Mouse (Mus musculus) hindbrain, embryonic 11.5 days (tissue): Measurements from ENCODE around the gene Hdc. TPM values are rescaled to one million over a fixed set of nuclear protein-coding genes. Genes with fewer than 3 reads are reported as not detected.
"Not testable (repeated sequence)": the region's sequence is repeated elsewhere in the genome, so short reads cannot be mapped to it uniquely, and the experiment has no call there.

Source experiments
- ATAC-seq: fragments of 200-750 bp; cut with Nextera tagmentation; 2 replicates; pipeline ENCODE4 v1.8.0; 2017; ENCODE audit warnings: mild to moderate bottlenecking, moderate TSS enrichment, moderate library complexity; ENCODE audit not compliant: low FRiP score
- DNase-seq: peaks from one replicate; pipeline ENCODE4 v3.0.0-alpha.2; 2015; ENCODE audit warnings: low spot score
- H3K27ac ChIP-seq: fragments of 300-500 bp; sonication (generic); 2 replicates; pipeline ENCODE4 v1.5.1; 2014; ENCODE audit warnings: mild to moderate bottlenecking, low read depth, low read length
- H3K27me3 ChIP-seq: fragments of 300-500 bp; sonication (generic); 2 replicates; pipeline ENCODE4 v1.6.1; 2014; ENCODE audit warnings: mild to moderate bottlenecking, low read length, moderate library complexity, mixed read lengths; ENCODE audit not compliant: control insufficient read depth, insufficient read depth
- H3K36me3 ChIP-seq: fragments of 300-500 bp; sonication (generic); 2 replicates; pipeline ENCODE4 v1.6.1; 2014; ENCODE audit warnings: mild to moderate bottlenecking, low read length, moderate library complexity, mixed read lengths; ENCODE audit not compliant: control insufficient read depth, insufficient read depth
- H3K4me1 ChIP-seq: fragments of 300-500 bp; sonication (generic); replicated peaks from 2 replicates; pipeline ENCODE4 v1.6.1; 2014; ENCODE audit warnings: low read length, mixed read lengths; ENCODE audit not compliant: control insufficient read depth, insufficient read depth
- H3K4me2 ChIP-seq: fragments of 300-500 bp; sonication (generic); replicated peaks from 2 replicates; pipeline ENCODE4 v1.6.1; 2014; ENCODE audit warnings: mild to moderate bottlenecking, low read depth, low read length
- H3K4me3 ChIP-seq: fragments of 300-500 bp; sonication (generic); 2 replicates; pipeline ENCODE4 v1.5.1; 2014; ENCODE audit warnings: low read depth, low read length
- H3K9ac ChIP-seq: fragments of 300-500 bp; sonication (generic); 2 replicates; pipeline ENCODE4 v1.6.1; 2014; ENCODE audit warnings: low read depth, low read length
- H3K9me3 ChIP-seq: fragments of 300-500 bp; sonication (generic); 2 replicates; pipeline ENCODE4 v1.6.1; 2016; ENCODE audit warnings: low read length; ENCODE audit not compliant: control insufficient read depth
- WGBS: fragments of 180-500 bp; shearing (Covaris S2); extraction: QIAGEN DNeasy Blood & Tissue Kit; methylation state at CpG from one replicate; pipeline ENCODE4 v1.1.7; 2014; 5-methylcytosine and 5-hydroxymethylcytosine counted together
- polyA plus RNA-seq: library from polyadenylated mRNA; unstranded; fragments of >200 nt; fragmentation: Nextera tagmentation; extraction: Ambion mirVana; gene quantifications from 2 replicates; pipeline ENCODE4 v1.2.1, GENCODE M21; 2014

The Hdc gene
- polyA plus RNA-seq, 1 experiment from 2014 or later, result 1.9 TPM

GRCm38 (mm10) chr2:126635939-126636823 is 17.1 kb upstream of the Hdc start:
- Histone ChIP-seq H3K4me1 (no peaks in the 10 kb centered on the region), H3K4me2 (no peak overlapping the region), H3K27ac (no peak overlapping the region), H3K9me3 (no peaks in the 10 kb centered on the region), H3K27me3 (no peaks in the 10 kb centered on the region), H3K4me3 (no peak overlapping the region), H3K36me3 (peaks cover 11% of the 10 kb centered on the region; the same call in 1 of the 2 replicates), H3K9ac (no peak overlapping the region)
- ATAC-seq (no peak), DNase-seq (no peak)
- 88% methylated on average over 12 of the region's 12 CpGs for WGBS

DNA sequence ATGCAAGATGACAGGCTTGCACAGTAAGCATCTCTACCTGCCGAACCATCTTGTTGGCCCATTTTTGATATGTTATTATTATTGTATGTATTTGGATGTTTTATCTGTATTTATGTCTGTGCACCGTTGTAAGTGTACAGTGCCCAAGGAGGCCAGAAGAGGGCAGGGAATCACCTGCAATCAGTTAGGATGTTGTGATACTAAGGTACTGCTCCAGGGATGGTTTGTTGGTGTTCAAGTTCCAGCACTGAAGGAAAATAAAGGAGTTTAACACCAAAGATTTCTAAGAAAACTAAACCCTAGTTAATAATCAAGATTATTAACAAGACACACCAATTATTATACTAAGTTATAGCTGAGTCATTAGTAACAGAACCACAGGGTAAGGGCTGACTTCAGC is 14.1 kb upstream of the Hdc start:
- 0 out of 2 replicates have a peak, but pooled peaks cover 2% of the 10 kb centered on the region for H3K36me3 ChIP-seq
- no peaks in the 10 kb centered on the region; the same call in 1 of the 2 replicates for H3K4me1 ChIP-seq
- ATAC-seq, result no peak
- no peak overlapping the region for H3K9ac ChIP-seq
- 91% methylated on average over 2 of the region's 2 CpGs for WGBS
- no peaks in the 10 kb centered on the region for H3K9me3 ChIP-seq
- no peak overlapping the region for H3K4me3 ChIP-seq
- no peak overlapping the region for H3K27ac ChIP-seq
- H3K4me2 ChIP-seq, result no peak overlapping the region
- H3K27me3 ChIP-seq, result no peaks in the 10 kb centered on the region
- DNase-seq, result no peak

DNA sequence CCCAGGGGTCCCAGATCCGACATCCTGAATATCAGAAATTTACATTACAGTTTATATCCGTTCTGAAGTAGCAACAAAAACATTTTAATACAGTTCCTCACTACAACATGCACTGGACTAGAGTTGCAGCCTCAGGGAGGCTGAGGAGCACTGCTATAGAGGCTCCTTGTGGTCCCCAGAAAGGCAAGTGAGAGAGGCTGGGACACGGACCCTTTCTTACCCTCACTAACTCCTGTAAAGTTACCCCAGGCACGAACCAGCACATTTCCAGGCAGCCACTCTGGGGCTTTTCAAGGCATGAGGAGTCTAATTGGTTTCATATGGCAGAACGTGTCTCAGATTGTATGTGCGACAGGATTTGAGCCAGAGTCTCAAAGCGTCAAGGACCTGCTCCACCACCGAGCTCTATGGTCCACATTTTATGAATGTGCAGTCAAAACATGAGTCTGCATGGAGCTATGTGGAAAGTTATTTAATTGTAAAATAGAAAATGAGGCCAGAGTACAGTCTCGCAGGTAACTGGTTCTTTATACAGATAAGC is 9.4 kb upstream of the Hdc start:
- Histone ChIP-seq H3K9me3 (no peaks in the 10 kb centered on the region), H3K27me3 (no peaks in the 10 kb centered on the region), H3K9ac (no peak overlapping the region), H3K27ac (no peak overlapping the region), H3K4me1 (no peaks in the 10 kb centered on the region; the same call in 1 of the 2 replicates), H3K4me3 (no peak overlapping the region), H3K36me3 (0 out of 2 replicates have a peak, but pooled peaks cover 2% of the 10 kb centered on the region), H3K4me2 (no peak overlapping the region)
- ATAC-seq, result no peak
- no peak for DNase-seq
- 81% methylated on average over 9 of the region's 9 CpGs for WGBS

DNA sequence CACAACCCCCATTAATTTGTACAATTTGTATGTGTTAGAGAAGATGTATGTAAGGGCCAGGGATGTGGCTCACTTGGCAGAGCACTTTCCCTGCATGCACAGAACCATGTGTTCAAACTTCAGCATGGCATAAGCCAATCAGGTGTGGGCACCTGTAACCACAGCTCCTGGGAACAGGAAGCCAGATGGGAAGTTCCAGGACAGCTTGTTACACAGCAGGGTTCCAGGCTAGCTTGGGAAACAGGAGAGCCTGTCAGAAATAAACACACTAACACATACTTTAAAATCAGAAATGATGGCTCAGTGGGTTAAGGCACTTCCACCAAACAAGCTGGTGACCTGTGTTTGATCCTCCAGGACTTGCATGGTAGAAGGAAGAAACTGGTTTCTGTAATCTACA is 4.0 kb upstream of the Hdc start:
- no peaks in the 10 kb centered on the region for H3K4me1 ChIP-seq
- no peaks in the 10 kb centered on the region for H3K36me3 ChIP-seq
- H3K9me3 ChIP-seq, result no peaks in the 10 kb centered on the region
- H3K4me3 ChIP-seq, result no peak overlapping the region
- no peak for DNase-seq
- no peak overlapping the region for H3K27ac ChIP-seq
- H3K27me3 ChIP-seq, result no peaks in the 10 kb centered on the region
- H3K4me2 ChIP-seq, result no peak overlapping the region
- ATAC-seq, result no peak
- H3K9ac ChIP-seq, result no peak overlapping the region

GRCm38 (mm10) chr2:126622455-126622854 is 3.4 kb upstream of the Hdc start:
- Histone ChIP-seq H3K27me3 (no peaks in the 10 kb centered on the region), H3K9ac (no peak overlapping the region), H3K4me1 (no peaks in the 10 kb centered on the region), H3K9me3 (no peaks in the 10 kb centered on the region), H3K27ac (no peak overlapping the region), H3K4me2 (no peak overlapping the region), H3K4me3 (no peak overlapping the region), H3K36me3 (no peaks in the 10 kb centered on the region)
- no peak for DNase-seq
- ATAC-seq, result no peak
- WGBS, result 85% methylated on average over 2 of the region's 2 CpGs

DNA sequence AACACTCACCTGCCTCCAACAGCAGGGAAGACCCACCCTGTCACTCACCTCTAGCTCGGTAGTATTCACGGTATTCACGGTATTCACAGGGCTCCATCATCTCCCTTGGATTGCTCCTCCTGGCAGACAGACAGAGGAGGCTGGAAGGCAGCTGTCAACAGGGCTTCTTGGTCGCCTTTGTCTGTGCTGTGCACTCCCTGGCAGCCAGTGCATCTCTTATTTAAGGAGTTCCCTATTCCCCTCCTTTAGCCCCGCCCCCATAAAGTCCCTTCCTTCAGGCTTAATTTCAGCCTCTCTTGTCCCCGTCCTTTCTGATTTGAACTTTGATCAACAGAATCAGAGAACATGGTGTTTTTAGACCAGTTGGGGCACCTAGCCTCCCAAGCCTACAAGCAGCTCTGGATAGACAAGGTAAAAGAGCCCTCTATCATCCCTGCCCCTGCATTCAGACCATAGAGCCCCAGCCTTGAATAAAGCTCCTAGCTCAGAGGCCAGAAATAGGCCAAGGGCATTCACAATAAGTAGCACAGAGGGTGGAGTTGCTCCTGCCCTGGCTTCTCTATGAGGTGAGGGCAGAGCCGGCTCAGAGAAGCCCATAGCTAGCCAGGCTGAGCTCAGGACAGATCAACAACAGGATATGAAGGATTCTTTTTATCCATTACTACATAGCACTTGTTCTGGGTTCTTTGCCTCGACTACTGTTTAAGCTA is 474 bp downstream of the Hdc start:
- Histone ChIP-seq H3K4me1 (no peaks in the 10 kb centered on the region), H3K9me3 (no peaks in the 10 kb centered on the region), H3K4me2 (no peak overlapping the region), H3K9ac (no peak overlapping the region), H3K27me3 (no peaks in the 10 kb centered on the region), H3K36me3 (no peaks in the 10 kb centered on the region), H3K27ac (no peak overlapping the region), H3K4me3 (no peak overlapping the region)
- 24% methylated on average over 8 of the region's 8 CpGs for WGBS
- DNase-seq, result no peak
- no peak for ATAC-seq

- DNase-seq (no peak), ATAC-seq (no peak)
- WGBS, result 93% methylated on average over 3 of the region's 3 CpGs
- no peak overlapping the region for H3K27ac ChIP-seq
- no peak overlapping the region for H3K9ac ChIP-seq
- H3K4me3 ChIP-seq, result no peak overlapping the region
- no peaks in the 10 kb centered on the region for H3K27me3 ChIP-seq
- no peaks in the 10 kb centered on the region for H3K9me3 ChIP-seq
- no peaks in the 10 kb centered on the region for H3K36me3 ChIP-seq
- H3K4me2 ChIP-seq, result no peak overlapping the region
- H3K4me1 ChIP-seq, result no peaks in the 10 kb centered on the region
Measured at GRCm38 (mm10) chr2:126615355-126615754, 3.7 kb downstream of the Hdc start.

DNA sequence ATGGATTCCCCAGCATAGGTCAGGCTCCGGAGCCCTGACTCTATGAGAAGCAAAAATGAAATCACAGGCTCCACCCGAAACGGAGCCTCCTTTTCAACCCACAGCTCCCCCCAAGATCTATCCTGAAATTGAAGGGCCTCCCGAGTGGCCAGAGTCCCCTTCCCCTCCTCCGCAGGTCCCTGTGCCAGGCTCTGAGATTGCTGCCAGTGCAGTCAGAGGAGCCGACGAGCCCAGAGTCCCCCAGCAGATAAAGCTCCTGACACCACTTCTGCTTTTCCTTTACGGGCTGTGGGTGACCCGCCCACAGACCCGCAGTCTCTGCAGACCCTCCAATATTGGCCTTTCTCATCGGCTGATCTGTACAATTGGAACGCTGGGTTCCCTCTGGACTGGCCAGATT is 9.5 kb downstream of the Hdc start:
- ATAC-seq, H3K4me3 ChIP-seq, H3K4me1 ChIP-seq, H3K9ac ChIP-seq, H3K9me3 ChIP-seq, H3K27ac ChIP-seq, H3K27me3 ChIP-seq, DNase-seq, H3K4me2 ChIP-seq, H3K36me3 ChIP-seq: not testable (repeated sequence)
- 79% methylated on average over 12 of the region's 12 CpGs for WGBS
